Mouse (Mus musculus): ENCODE data around the gene Chst4.
A peak's percentile ranks its signal among the peaks of the same experiment; 100 is the strongest.

The Chst4 gene

DNA sequence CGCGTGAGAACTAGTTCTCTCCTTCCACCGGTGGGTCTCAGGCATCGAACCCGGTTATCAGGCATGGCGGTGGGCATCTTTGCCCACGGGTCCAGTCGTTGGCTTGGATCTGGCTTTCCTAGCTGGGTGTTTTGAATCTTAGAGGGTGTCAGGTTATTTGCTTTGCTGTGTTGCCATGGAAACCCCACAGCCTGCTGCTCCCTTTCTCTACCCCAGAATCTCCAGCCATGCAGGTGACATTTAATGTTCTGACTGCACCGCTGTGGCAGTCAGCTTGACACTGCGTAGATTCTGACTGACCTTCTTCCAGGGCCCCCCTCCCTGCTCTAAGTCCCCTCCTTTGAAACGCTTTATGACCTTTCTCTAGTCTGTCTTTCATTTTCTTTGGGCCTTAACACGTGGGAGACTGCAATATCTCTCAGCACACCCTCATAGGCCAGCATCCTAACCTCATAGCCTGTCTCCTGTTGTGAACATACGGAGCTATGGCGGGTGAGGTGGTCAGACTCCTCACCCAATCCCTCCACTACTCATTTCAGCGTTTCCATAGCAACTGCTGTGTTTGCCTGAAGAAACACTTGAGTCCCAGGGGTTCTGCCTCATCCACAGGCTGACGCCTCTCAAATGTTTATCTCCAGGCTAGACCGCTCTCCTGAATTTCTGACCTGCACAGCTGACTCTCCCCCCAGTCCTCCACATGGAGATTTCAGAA, 33.1 kb downstream of the Chst4 start:
- no peak for DNase-seq (ENCODE audit: low spot score)

DNA sequence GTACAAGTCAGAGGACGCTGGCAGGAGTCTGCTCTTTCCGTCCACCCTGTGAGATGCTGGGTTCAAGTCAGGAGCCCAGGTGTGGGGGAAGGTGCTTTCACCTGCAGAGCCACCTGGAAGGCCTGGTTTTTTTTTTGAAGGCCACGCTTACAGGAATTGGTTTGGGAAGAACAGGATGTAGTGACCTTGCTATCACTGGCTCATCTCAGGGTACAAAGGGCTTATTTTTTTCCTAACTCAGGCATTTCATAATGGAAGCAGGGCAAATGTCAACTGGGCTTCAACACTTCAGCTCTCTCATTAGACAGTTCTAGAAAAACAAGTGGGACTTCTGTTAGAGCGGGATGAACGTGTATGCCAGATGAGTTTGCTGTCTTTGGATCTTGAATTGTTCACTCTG, 35.2 kb downstream of the Chst4 start:
- no peak for DNase-seq (ENCODE audit: low spot score)

DNA sequence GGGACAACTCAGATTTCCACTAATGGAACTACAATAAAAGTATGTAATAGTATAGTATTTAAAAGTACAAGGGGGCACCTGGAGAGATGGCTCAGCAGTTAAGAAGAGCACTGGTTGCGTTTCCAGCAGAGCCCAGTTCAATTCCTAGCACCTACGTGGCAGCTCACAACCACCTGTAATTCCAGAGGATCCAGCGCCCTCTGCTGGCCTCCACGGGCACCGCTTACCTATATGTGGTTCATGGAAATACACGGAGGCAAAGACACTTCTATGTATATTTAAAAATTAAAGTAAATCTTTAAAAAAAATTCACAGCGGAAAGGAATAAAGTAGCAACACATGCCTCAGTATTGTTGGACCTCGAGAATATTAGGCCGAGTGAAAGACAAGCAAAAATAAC, 36.6 kb downstream of the Chst4 start:
- DNase-seq (ENCODE audit: low spot score), result peak; percentile 53

DNA sequence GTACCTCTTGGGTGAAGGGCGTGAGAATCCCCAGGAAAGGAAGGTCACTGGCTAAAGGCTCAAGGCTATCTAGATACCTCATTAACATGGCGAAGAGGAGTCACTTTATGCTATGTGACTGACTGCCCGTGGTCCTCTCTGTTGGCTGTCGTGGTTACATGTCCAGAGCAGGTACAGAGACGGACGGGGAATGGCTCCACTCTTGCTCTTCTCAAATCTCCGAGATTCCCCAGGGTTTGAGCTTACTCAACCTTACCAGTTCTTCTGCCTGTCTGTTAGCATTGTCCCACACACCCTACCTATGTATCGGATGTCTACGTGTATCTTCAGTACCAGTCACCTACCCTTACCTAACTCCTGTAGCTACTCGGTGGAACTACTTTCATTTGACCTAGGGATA, 39.6 kb downstream of the Chst4 start:
- no peak for DNase-seq (ENCODE audit: low spot score)

DNA sequence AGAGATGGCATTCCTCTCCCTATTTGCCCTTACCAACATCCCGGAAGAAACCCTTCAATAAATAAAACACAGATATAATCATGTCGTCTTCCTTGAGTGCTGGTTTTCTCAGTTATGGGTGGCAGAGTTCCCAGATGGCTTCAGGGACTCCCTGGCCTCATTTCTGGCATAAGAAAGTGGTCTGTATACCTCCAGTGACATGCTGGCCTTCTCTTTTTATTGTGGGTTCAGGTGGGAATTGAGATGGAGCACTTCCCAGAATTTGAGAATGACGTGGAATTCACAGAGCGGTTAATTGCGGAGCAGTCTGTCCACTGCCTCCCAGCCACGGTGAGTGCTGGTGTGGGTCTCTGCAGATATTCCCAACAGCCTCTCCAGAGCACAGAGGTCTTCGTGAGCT, 41.5 kb downstream of the Chst4 start:
- DNase-seq (ENCODE audit: low spot score), result no peak

DNA sequence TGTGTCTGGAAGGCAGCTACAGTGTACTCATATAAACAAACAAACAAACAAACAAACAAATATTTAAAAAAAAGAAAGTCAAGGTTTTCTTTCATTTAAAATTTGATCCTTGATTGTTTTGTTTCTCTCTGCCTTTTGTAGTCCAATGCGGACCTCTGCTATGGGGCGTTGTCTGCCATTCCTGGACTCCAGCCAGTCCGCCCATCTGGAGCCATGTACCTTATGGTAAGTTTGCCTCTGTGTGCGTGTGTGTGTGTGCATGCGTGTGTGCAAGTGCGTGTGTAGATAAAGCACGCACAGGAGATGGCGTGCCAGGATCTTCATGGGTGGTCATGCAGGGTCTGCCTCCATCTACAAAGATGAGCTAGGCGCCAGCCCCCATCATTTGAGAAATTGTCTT, 42.2 kb downstream of the Chst4 start:
- no peak for DNase-seq (ENCODE audit: low spot score)

DNA sequence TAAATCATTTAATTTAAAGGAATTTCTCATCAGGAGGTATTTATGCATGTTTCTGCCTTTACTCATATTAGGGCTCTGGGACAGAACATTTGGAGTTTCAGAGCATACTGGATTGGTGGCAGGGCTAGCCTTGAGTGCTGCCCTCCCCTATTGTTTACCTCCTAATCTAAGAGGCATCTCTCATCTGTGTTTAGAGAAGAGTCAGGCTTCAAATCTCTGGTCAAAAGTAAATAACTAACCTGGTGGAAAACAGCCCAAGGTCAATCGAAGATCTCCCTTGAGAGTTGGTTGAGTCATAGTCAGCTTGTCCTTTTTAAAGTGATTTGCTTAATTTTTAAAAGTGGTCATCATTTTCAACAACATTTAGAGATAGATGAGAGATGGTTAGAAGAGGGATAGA, 46.6 kb downstream of the Chst4 start:
- no peak for DNase-seq (ENCODE audit: low spot score)

DNA sequence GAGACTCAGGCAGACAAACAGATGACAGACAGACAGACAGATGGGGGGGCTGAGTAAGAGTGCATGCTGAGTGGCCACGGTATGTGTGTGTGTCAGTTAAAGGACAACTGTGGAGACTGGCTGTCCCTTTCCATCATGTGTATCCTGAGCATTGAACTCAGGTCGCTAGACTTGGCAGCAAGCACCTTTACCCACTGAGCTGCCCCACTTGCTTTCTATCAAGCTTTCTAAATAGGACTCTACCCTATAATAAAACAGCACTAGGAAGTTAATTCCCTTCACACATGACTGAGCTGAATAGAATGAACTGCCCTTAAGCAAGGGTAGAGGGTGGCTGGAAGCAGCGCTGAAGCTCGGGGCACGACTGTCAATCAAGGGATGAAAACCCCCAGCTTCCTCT, 47.4 kb downstream of the Chst4 start:
- no peak for DNase-seq (ENCODE audit: low spot score)

DNA sequence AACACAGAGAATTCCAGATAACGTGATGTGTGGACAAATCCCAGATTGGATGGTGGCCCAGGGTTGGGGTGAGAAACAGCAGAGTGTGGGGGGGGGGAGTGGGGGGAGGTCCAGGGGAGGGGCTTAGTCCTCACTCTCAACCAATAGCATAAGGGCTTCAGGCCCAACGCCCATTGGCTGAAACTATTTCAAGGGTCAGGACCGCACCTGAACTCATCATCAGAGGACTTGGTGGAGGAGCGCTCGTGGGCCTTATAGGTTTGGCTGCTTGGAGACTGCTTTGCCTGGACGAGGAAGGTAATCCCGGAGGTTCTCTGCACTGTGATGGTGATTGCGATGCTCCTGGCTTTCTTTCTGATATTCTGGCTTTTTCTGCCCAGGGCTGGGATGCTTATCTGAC, 49.3 kb downstream of the Chst4 start, which contains the start of gene Tat:
Tat (plus strand) TSS at position 214 of the 400 bp plus-strand sequence.
- no peak for DNase-seq (ENCODE audit: low spot score)

DNA sequence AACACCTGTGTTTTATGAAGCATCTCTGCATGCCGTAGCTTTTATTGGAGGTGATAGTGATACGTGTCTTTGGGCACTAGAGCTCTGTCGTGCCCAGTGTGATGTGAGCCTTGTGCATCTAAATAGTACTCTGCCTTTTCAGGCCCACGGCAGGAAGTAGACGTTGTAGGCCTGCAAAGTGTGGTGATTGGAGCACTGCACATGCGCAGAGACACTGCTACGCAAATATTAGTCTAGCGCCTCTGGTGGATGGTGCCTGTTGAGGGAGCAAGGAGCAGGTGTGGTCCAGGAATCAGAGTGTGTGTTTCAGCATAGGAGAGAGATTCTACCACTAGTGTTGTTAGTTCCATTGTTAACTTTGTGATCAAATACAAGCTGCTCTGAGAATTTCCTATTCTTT, 50.4 kb downstream of the Chst4 start:
- no peak for DNase-seq (ENCODE audit: low spot score)

DNA sequence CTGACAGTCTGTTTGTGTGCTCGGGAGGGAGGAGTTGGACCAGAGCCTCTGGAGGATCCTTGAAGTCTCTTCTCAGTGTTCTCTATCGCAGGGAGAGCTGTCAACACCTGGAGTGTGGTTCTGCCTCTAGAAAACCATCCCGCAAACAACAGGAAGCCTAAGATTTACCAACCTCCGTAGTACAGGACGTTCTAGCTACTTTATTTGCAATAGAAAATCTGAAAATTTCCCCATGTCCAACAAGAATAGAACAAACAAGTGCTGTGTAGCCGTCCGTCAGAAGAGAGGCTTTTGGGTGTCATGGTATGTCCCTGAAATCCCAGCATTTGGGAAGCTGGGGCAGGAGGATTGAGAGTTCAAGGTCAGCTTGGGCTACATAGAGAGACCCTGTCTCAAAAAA, 51.8 kb downstream of the Chst4 start:
- DNase-seq (ENCODE audit: low spot score), result no peak

DNA sequence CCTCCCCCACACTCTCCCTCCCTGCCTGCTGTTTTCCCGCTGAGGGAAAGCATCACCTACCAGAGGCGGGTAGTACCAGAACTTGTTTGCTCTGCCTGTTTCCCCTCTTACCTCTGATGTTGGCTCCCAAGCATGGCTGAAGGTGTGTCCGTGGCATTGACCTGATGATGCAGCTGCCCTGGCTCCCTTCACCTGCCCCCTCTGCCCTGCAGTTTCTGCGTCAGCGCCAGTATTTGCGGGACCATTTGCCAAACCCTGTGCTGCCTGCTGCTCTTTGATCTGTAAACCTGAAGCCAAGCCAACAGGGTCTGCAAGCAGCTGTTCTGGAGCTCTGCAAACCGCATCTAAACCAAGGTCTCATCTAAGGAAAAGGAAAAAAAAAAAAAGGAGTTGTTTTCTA, 53.2 kb downstream of the Chst4 start:
- DNase-seq (ENCODE audit: low spot score), result no peak

DNA sequence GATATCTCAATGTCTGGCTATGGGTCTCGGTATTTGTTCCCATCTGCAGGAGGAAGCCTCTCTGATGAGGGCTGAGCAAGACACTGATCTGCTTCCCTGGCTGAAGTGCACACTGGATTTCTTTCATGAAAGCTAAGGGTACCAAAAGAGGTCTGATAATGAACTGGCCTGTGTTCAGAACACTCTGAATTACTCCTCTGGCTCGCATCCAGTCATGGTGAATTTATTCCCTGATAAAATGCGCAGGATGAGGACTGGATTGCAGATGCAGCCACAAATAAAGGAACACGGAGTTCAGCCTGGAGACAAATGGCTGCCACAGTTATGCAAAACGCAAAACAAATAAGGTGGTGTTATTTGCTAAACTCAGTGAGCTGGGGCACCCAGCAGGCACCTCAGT, 55.6 kb downstream of the Chst4 start:
- DNase-seq (ENCODE audit: low spot score), result no peak

DNA sequence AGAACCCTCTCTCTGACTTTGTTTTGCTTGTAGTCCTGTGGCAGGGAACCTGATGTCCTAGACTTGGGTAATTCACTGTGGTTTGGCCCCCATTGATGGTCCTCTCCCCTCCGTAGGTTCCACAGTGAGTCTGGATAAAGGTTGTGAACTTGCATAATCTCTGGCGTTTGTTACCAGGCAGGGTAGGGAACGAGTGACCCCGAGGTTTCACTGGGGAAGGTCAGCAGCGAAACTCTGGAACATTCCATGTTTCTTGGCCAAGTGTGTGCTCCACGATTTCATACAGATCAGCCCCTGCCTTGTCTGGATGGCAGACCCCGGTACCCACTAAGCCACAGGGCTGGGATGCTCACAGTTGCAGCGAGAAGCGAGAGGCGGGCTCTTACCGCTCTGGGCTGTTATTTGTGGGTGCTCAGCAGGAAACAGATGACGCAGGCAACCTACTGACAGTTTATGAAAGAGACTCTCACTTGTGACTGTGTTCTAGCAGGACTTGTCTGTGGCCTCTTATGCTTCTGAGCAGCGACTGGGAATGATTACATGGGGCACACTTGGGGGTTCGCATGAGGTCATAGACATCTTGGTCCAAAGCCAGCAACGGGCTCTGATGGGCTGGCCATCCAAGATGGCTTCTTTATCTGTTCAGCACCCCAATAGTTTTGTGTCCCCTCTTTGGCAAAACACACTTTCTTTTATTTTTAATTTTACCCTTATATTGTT, 57.0 kb downstream of the Chst4 start:
- DNase-seq (ENCODE audit: low spot score), result no peak

DNA sequence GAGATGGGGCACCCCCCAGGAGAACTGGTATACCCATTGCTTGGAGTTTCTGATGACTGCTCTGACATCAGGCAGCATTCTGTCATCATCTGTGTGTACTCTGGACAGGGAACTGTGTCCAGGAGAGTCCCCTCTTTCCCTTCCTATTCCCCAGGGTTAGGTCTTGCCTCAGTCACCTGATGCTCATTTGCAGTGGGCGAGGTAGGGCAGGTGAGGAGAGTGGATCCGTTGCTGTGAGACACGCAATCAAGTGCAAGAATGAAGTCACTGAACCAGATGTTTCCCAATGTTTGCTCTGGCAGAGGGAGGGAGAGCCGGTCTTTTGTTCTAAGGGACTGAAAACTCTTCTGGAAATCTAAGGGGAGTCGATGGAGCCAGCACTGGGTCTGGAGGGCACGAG, 60.2 kb downstream of the Chst4 start:
- no peak for DNase-seq (ENCODE audit: low spot score)
